Mouse (Mus musculus) hindbrain, embryonic 11.5 days (tissue): ENCODE data around the gene Kdr. TPM values are rescaled to one million over a fixed set of nuclear protein-coding genes. Genes with fewer than 3 reads are reported as not detected.
"Not testable (repeated sequence)": the region's sequence is repeated elsewhere in the genome, so short reads cannot be mapped to it uniquely, and the experiment has no call there.

Source experiments
- ATAC-seq: fragments of 200-750 bp; cut with Nextera tagmentation; 2 replicates; pipeline ENCODE4 v1.8.0; 2017; ENCODE audit warnings: mild to moderate bottlenecking, moderate TSS enrichment, moderate library complexity; ENCODE audit not compliant: low FRiP score
- DNase-seq: peaks from one replicate; pipeline ENCODE4 v3.0.0-alpha.2; 2015; ENCODE audit warnings: low spot score
- H3K27ac ChIP-seq: fragments of 300-500 bp; sonication (generic); 2 replicates; pipeline ENCODE4 v1.5.1; 2014; ENCODE audit warnings: mild to moderate bottlenecking, low read depth, low read length
- H3K27me3 ChIP-seq: fragments of 300-500 bp; sonication (generic); 2 replicates; pipeline ENCODE4 v1.6.1; 2014; ENCODE audit warnings: mild to moderate bottlenecking, low read length, moderate library complexity, mixed read lengths; ENCODE audit not compliant: control insufficient read depth, insufficient read depth
- H3K36me3 ChIP-seq: fragments of 300-500 bp; sonication (generic); 2 replicates; pipeline ENCODE4 v1.6.1; 2014; ENCODE audit warnings: mild to moderate bottlenecking, low read length, moderate library complexity, mixed read lengths; ENCODE audit not compliant: control insufficient read depth, insufficient read depth
- H3K4me1 ChIP-seq: fragments of 300-500 bp; sonication (generic); replicated peaks from 2 replicates; pipeline ENCODE4 v1.6.1; 2014; ENCODE audit warnings: low read length, mixed read lengths; ENCODE audit not compliant: control insufficient read depth, insufficient read depth
- H3K4me2 ChIP-seq: fragments of 300-500 bp; sonication (generic); replicated peaks from 2 replicates; pipeline ENCODE4 v1.6.1; 2014; ENCODE audit warnings: mild to moderate bottlenecking, low read depth, low read length
- H3K4me3 ChIP-seq: fragments of 300-500 bp; sonication (generic); 2 replicates; pipeline ENCODE4 v1.5.1; 2014; ENCODE audit warnings: low read depth, low read length
- H3K9ac ChIP-seq: fragments of 300-500 bp; sonication (generic); 2 replicates; pipeline ENCODE4 v1.6.1; 2014; ENCODE audit warnings: low read depth, low read length
- H3K9me3 ChIP-seq: fragments of 300-500 bp; sonication (generic); 2 replicates; pipeline ENCODE4 v1.6.1; 2016; ENCODE audit warnings: low read length; ENCODE audit not compliant: control insufficient read depth
- WGBS: fragments of 180-500 bp; shearing (Covaris S2); extraction: QIAGEN DNeasy Blood & Tissue Kit; methylation state at CpG from one replicate; pipeline ENCODE4 v1.1.7; 2014; 5-methylcytosine and 5-hydroxymethylcytosine counted together
- polyA plus RNA-seq: library from polyadenylated mRNA; unstranded; fragments of >200 nt; fragmentation: Nextera tagmentation; extraction: Ambion mirVana; gene quantifications from 2 replicates; pipeline ENCODE4 v1.2.1, GENCODE M21; 2014

The Kdr gene
- polyA plus RNA-seq, 1 experiment from 2014 or later, result 20.1 TPM

GRCm38 (mm10) chr5:75935225-75935624 is 43.0 kb downstream of the Kdr start:
- DNase-seq, result no peak
- Histone ChIP-seq H3K27me3 (no peaks in the 10 kb centered on the region), H3K4me3 (no peak overlapping the region), H3K4me1 (no peaks in the 10 kb centered on the region), H3K36me3 (no peaks in the 10 kb centered on the region), H3K9me3 (no peaks in the 10 kb centered on the region), H3K4me2 (no peak overlapping the region), H3K9ac (no peak overlapping the region), H3K27ac (no peak overlapping the region)
- ATAC-seq, result no peak
- WGBS, result 83% methylated on average over 8 of the region's 8 CpGs

GRCm38 (mm10) chr5:75934201-75934600 is 44.1 kb downstream of the Kdr start:
- no peaks in the 10 kb centered on the region for H3K4me1 ChIP-seq
- ATAC-seq (no peak), DNase-seq (no peak)
- H3K4me3 ChIP-seq, result no peak overlapping the region
- H3K27me3 ChIP-seq, result no peaks in the 10 kb centered on the region
- no peak overlapping the region for H3K27ac ChIP-seq
- H3K9ac ChIP-seq, result no peak overlapping the region
- WGBS, result 85% methylated on average over 10 of the region's 10 CpGs
- no peaks in the 10 kb centered on the region for H3K9me3 ChIP-seq
- H3K36me3 ChIP-seq, result no peaks in the 10 kb centered on the region
- H3K4me2 ChIP-seq, result no peak overlapping the region

GRCm38 (mm10) chr5:75933521-75934044 is 44.7 kb downstream of the Kdr start:
- no peak for ATAC-seq
- DNase-seq, result no peak
- WGBS, result 85% methylated on average over 20 of the region's 20 CpGs

GRCm38 (mm10) chr5:75931458-75931857 is 46.8 kb downstream of the Kdr start:
- 91% methylated on average over 4 of the region's 4 CpGs for WGBS
- H3K36me3 ChIP-seq, H3K4me2 ChIP-seq, H3K4me1 ChIP-seq, ATAC-seq, H3K27me3 ChIP-seq, H3K27ac ChIP-seq, H3K4me3 ChIP-seq, H3K9me3 ChIP-seq, H3K9ac ChIP-seq, DNase-seq: not testable (repeated sequence)

More at GRCm38 (mm10) chr5:75933521-75934044, 44.7 kb downstream of the Kdr start:
- no peaks in the 10 kb centered on the region for H3K4me1 ChIP-seq
- H3K9ac ChIP-seq, result no peak overlapping the region
- H3K9me3 ChIP-seq, result no peaks in the 10 kb centered on the region
- H3K4me3 ChIP-seq, result no peak overlapping the region
- H3K36me3 ChIP-seq, result no peaks in the 10 kb centered on the region
- no peaks in the 10 kb centered on the region for H3K27me3 ChIP-seq
- H3K4me2 ChIP-seq, result no peak overlapping the region
- no peak overlapping the region for H3K27ac ChIP-seq

- Histone ChIP-seq H3K27me3 (no peaks in the 10 kb centered on the region), H3K4me1 (no peaks in the 10 kb centered on the region), H3K4me3 (no peak overlapping the region), H3K9me3 (no peaks in the 10 kb centered on the region), H3K36me3 (no peaks in the 10 kb centered on the region), H3K27ac (no peak overlapping the region), H3K9ac (no peak overlapping the region), H3K4me2 (no peak overlapping the region)
- WGBS, result 81% methylated on average over 7 of the region's 7 CpGs
- ATAC-seq (no peak), DNase-seq (no peak)
Measured at GRCm38 (mm10) chr5:75929960-75930359, 48.3 kb downstream of the Kdr start.

GRCm38 (mm10) chr5:75922677-75923076 is 55.6 kb downstream of the Kdr start:
- Histone ChIP-seq H3K9ac (no peak overlapping the region), H3K4me3 (no peak overlapping the region), H3K4me1 (no peaks in the 10 kb centered on the region), H3K27ac (no peak overlapping the region), H3K4me2 (no peak overlapping the region), H3K36me3 (no peaks in the 10 kb centered on the region), H3K27me3 (no peaks in the 10 kb centered on the region), H3K9me3 (no peaks in the 10 kb centered on the region)
- 76% methylated on average over 6 of the region's 6 CpGs for WGBS
- ATAC-seq (no peak), DNase-seq (no peak)

GRCm38 (mm10) chr5:75921730-75922387 is 56.4 kb downstream of the Kdr start:
- Histone ChIP-seq H3K4me2 (no peak overlapping the region), H3K4me3 (no peak overlapping the region), H3K36me3 (no peaks in the 10 kb centered on the region), H3K9ac (no peak overlapping the region), H3K4me1 (no peaks in the 10 kb centered on the region), H3K9me3 (no peaks in the 10 kb centered on the region), H3K27ac (no peak overlapping the region), H3K27me3 (no peaks in the 10 kb centered on the region)
- 71% methylated on average over 12 of the region's 12 CpGs for WGBS
- DNase-seq, result no peak
- no peak for ATAC-seq

- ATAC-seq, result no peak
- no peak overlapping the region for H3K27ac ChIP-seq
- no peaks in the 10 kb centered on the region for H3K9me3 ChIP-seq
- no peaks in the 10 kb centered on the region for H3K4me1 ChIP-seq
- no peak overlapping the region for H3K4me2 ChIP-seq
- no peak overlapping the region for H3K9ac ChIP-seq
- H3K27me3 ChIP-seq, result no peaks in the 10 kb centered on the region
- no peak overlapping the region for H3K4me3 ChIP-seq
- 88% methylated on average over 7 of the region's 7 CpGs for WGBS
- DNase-seq, result no peak
- no peaks in the 10 kb centered on the region for H3K36me3 ChIP-seq
Measured at GRCm38 (mm10) chr5:75919601-75920000, 58.7 kb downstream of the Kdr start.

GRCm38 (mm10) chr5:75918139-75918538 is 60.1 kb downstream of the Kdr start:
- Histone ChIP-seq H3K4me2 (no peak overlapping the region), H3K9ac (no peak overlapping the region), H3K9me3 (no peaks in the 10 kb centered on the region), H3K27me3 (no peaks in the 10 kb centered on the region), H3K36me3 (no peaks in the 10 kb centered on the region), H3K27ac (no peak overlapping the region), H3K4me3 (no peak overlapping the region), H3K4me1 (no peaks in the 10 kb centered on the region)
- DNase-seq, result no peak
- 85% methylated on average over 7 of the region's 7 CpGs for WGBS
- ATAC-seq, result no peak
